Mouse (Mus musculus): ENCODE results near the gene Wnt6. TPM values are rescaled to one million over a fixed set of nuclear protein-coding genes. Genes with fewer than 3 reads are reported as not detected.

Wnt6 gene
- polyA plus RNA-seq, 1 experiment = 2.2 TPM

- Histone ChIP-seq H3K4me3 (ENCODE audit: insufficient read depth, low read length) (peak overlapping the region; percentile 34), H3K27ac (ENCODE audit: insufficient read depth, low read length) (no peak overlapping the region), H3K4me1 (ENCODE audit: control insufficient read depth, insufficient read depth, low read length) (peaks cover 4% of the 10 kb centered on the region)
- TF ChIP-seq CTCF (IDR thresholded peaks at IDR 0.05; ENCODE audit: extremely low read depth, insufficient read depth, low read length) (peak; percentile 16; the same call in 1 of the 2 replicates), POLR2A (IDR thresholded peaks at IDR 0.05; ENCODE audit: extremely low read depth, insufficient read depth, low read length) (0 out of 2 replicates have a peak, but pooled peaks have one; percentile 5)
Observed at GRCm38 (mm10) chr1:74802795-74803656, 31.3 kb downstream of the Wnt6 start.

GRCm38 (mm10) chr1:74804211-74804870 is 32.6 kb downstream of the Wnt6 start:
- H3K4me3 ChIP-seq (ENCODE audit: insufficient read depth, low read length) = no peak overlapping the region
- H3K27ac ChIP-seq (ENCODE audit: insufficient read depth, low read length) = no peak overlapping the region
- TF ChIP-seq POLR2A (IDR thresholded peaks at IDR 0.05; ENCODE audit: extremely low read depth, insufficient read depth, low read length) (no peak), CTCF (IDR thresholded peaks at IDR 0.05; ENCODE audit: extremely low read depth, insufficient read depth, low read length) (no peak)
- peaks cover 4% of the 10 kb centered on the region for H3K4me1 ChIP-seq (ENCODE audit: control insufficient read depth, insufficient read depth, low read length)

- no peak overlapping the region for H3K4me3 ChIP-seq (ENCODE audit: insufficient read depth, low read length)
- no peak for TF ChIP-seq POLR2A (IDR thresholded peaks at IDR 0.05; ENCODE audit: extremely low read depth, insufficient read depth, low read length)
- no peak for TF ChIP-seq CTCF (IDR thresholded peaks at IDR 0.05; ENCODE audit: extremely low read depth, insufficient read depth, low read length)
- H3K27ac ChIP-seq (ENCODE audit: insufficient read depth, low read length) = no peak overlapping the region
- H3K4me1 ChIP-seq (ENCODE audit: control insufficient read depth, insufficient read depth, low read length) = peaks cover 2% of the 10 kb centered on the region
Observed at GRCm38 (mm10) chr1:74805340-74805835, 33.7 kb downstream of the Wnt6 start.

GRCm38 (mm10) chr1:74805843-74806242 is 34.2 kb downstream of the Wnt6 start:
- H3K27ac ChIP-seq (ENCODE audit: insufficient read depth, low read length) = no peak overlapping the region
- peaks cover 2% of the 10 kb centered on the region for H3K4me1 ChIP-seq (ENCODE audit: control insufficient read depth, insufficient read depth, low read length)
- TF ChIP-seq POLR2A (IDR thresholded peaks at IDR 0.05; ENCODE audit: extremely low read depth, insufficient read depth, low read length) (no peak), CTCF (IDR thresholded peaks at IDR 0.05; ENCODE audit: extremely low read depth, insufficient read depth, low read length) (no peak)
- H3K4me3 ChIP-seq (ENCODE audit: insufficient read depth, low read length) = no peak overlapping the region; the same call in 1 of the 2 replicates

- TF ChIP-seq POLR2A (IDR thresholded peaks at IDR 0.05; ENCODE audit: extremely low read depth, insufficient read depth, low read length) = no peak
- TF ChIP-seq CTCF (IDR thresholded peaks at IDR 0.05; ENCODE audit: extremely low read depth, insufficient read depth, low read length) = 0 out of 2 replicates have a peak, but pooled peaks have one; percentile 4
- Histone ChIP-seq H3K4me3 (ENCODE audit: insufficient read depth, low read length) (peak overlapping the region; percentile 15), H3K27ac (ENCODE audit: insufficient read depth, low read length) (peak overlapping the region; percentile 58; the same call in 1 of the 2 replicates), H3K4me1 (ENCODE audit: control insufficient read depth, insufficient read depth, low read length) (peaks cover 2% of the 10 kb centered on the region)
Observed at GRCm38 (mm10) chr1:74806360-74807311, 34.9 kb downstream of the Wnt6 start.

- peaks cover 2% of the 10 kb centered on the region; the same call in 1 of the 2 replicates for H3K4me1 ChIP-seq (ENCODE audit: control insufficient read depth, insufficient read depth, low read length)
- TF ChIP-seq POLR2A (IDR thresholded peaks at IDR 0.05; ENCODE audit: extremely low read depth, insufficient read depth, low read length) = no peak
- no peak for TF ChIP-seq CTCF (IDR thresholded peaks at IDR 0.05; ENCODE audit: extremely low read depth, insufficient read depth, low read length)
- no peak overlapping the region for H3K27ac ChIP-seq (ENCODE audit: insufficient read depth, low read length)
- no peak overlapping the region; the same call in 1 of the 2 replicates for H3K4me3 ChIP-seq (ENCODE audit: insufficient read depth, low read length)
Observed at GRCm38 (mm10) chr1:74807551-74808071, 35.9 kb downstream of the Wnt6 start.

- 0 out of 2 replicates have a peak, but pooled peaks have one; percentile 16 for TF ChIP-seq POLR2A (IDR thresholded peaks at IDR 0.05; ENCODE audit: extremely low read depth, insufficient read depth, low read length)
- TF ChIP-seq CTCF (IDR thresholded peaks at IDR 0.05; ENCODE audit: extremely low read depth, insufficient read depth, low read length) = peak; percentile 89
- Histone ChIP-seq H3K4me1 (ENCODE audit: control insufficient read depth, insufficient read depth, low read length) (peaks cover 2% of the 10 kb centered on the region; the same call in 1 of the 2 replicates), H3K27ac (ENCODE audit: insufficient read depth, low read length) (no peak overlapping the region), H3K4me3 (ENCODE audit: insufficient read depth, low read length) (no peak overlapping the region)
Observed at GRCm38 (mm10) chr1:74808078-74808477, 36.4 kb downstream of the Wnt6 start.

- Histone ChIP-seq H3K27ac (ENCODE audit: insufficient read depth, low read length) (no peak overlapping the region), H3K4me1 (ENCODE audit: control insufficient read depth, insufficient read depth, low read length) (no peaks in the 10 kb centered on the region), H3K4me3 (ENCODE audit: insufficient read depth, low read length) (no peak overlapping the region)
- TF ChIP-seq CTCF (IDR thresholded peaks at IDR 0.05; ENCODE audit: extremely low read depth, insufficient read depth, low read length) = 0 out of 2 replicates have a peak, but pooled peaks have one; percentile 10
- no peak for TF ChIP-seq POLR2A (IDR thresholded peaks at IDR 0.05; ENCODE audit: extremely low read depth, insufficient read depth, low read length)
Observed at GRCm38 (mm10) chr1:74809007-74809406, 37.3 kb downstream of the Wnt6 start.

Data from cortical plate, adult 2 months (tissue).